Mouse (Mus musculus): ENCODE data around the gene Pfdn4.

Pfdn4 gene

DNA sequence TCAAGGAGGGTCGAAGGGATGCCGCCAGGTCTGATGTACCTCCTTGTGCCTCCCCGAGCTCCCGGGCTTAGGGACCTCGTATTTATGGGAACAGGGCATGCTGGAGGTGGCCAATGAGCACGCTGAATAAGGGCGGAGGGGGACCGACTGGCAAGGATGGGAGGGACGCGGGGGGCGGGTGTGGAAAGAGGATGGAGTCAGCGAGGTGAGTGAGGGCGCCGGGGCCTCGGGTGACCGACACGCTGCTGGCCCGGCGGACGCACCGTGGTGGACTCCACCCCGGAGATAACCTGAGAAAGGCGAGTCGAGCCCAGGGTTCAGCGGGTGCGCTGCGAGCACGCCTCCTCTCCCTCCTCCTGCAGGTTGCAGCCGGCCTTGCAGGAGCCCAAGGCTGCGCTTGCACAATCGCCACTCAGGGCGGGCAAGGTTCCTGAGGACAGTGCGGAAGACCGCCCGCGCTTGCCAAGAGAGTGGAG is 901 bp downstream of the Pfdn4 start, which contains the start of gene Cyp24a1:
Gene Cyp24a1 (minus strand): TSS at position 55 of the 476 bp plus-strand sequence.
- DNase-seq (ENCODE audit: low spot score): peak; percentile 66

DNA sequence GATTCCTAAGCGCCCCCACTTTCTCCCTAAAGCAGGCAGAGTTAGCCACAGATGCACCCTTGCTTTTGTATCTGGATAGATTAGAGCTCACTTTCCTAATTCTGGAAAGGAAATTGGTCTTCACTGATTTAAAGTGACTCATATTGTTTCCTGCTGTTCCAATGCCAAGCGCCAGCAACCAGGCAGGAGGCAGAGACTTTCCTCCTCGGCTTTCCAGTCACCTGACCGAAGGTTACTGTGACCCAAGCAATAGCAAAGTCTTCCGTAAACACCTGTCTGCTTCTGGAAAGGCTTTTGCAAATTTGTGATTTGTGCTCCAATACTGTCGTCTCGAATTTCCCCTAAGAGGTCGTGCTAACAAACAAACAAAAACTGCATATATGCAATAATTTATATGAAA is 1.8 kb downstream of the Pfdn4 start:
- DNase-seq (ENCODE audit: low spot score): no peak

DNA sequence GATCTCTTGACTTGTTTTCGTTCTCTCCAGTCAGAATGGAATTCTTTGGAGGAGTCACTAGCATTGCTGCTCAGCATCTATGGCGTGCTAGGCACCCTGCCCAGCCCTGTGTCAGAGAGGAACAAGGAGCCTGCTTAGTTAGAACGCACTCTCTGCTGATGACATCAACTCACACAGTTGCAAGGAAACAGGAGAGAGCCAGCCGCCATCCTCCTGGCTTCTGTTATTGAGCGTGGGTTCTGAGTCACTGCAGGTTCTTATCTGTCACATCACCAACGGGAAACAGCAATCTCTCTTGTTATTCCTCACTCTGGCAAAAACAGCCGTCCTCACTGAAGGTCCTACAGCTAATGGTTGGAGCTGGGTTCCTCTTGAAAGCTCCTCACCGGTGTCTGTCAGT is 7.1 kb downstream of the Pfdn4 start:
- DNase-seq (ENCODE audit: low spot score): no peak

DNA sequence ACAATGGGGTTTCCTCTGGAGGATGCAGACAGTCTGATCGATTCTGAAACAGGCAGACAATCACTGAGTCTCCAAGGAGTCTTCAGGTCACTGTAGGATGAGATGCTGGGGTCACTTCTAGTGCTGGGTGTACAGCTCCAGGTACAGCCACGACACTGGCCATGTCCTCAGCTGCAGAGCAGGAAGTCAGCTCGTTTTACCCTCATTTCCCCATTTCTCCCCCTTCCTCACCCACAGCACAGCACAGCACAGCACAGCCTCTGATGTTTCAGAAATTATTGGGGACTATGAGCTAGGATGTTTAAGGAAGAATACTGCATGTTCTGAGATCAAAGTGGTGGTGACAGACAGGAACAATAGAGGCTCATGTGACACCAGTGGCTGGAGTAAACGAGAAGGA is 7.8 kb downstream of the Pfdn4 start:
- no peak for DNase-seq (ENCODE audit: low spot score)

DNA sequence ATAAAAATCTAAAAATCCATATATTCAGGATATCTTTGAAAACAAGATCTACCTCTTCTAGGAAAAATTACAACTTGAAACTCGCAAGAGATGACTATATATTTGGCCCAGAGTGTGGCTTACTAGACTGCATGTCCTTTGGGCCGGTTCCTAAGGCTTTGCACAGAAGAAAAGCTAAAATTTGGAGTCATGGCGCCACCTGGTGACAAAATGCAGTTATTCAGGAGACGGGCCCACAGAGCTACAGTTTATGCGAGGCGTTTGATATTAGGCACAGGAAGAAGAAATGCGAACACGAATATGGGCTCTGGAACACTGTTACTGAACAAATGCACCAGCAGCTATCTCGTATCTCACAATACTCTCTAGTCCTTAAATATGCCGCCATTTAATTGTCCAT is 11.5 kb downstream of the Pfdn4 start:
- DNase-seq (ENCODE audit: low spot score): peak; percentile 83

DNA sequence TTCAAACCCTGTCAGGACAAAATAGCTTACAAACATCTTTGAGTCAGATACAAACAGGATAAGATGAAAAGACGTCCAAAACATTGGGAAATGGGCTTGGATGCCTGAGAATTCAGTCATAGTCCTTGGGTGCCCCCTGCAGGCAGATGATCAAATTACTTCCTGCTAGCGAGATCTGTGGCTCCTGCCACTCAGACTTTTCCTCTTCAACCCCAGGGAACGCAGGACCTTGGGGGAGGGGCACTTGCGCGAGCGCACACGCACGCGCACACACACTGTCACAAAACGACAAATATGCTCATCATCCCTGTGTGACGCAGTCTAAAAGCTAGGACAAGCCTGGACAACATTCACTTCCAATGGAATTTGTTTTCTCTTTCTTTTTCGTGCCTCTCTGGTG is 12.6 kb downstream of the Pfdn4 start:
- peak; percentile 89 for DNase-seq (ENCODE audit: low spot score)

DNA sequence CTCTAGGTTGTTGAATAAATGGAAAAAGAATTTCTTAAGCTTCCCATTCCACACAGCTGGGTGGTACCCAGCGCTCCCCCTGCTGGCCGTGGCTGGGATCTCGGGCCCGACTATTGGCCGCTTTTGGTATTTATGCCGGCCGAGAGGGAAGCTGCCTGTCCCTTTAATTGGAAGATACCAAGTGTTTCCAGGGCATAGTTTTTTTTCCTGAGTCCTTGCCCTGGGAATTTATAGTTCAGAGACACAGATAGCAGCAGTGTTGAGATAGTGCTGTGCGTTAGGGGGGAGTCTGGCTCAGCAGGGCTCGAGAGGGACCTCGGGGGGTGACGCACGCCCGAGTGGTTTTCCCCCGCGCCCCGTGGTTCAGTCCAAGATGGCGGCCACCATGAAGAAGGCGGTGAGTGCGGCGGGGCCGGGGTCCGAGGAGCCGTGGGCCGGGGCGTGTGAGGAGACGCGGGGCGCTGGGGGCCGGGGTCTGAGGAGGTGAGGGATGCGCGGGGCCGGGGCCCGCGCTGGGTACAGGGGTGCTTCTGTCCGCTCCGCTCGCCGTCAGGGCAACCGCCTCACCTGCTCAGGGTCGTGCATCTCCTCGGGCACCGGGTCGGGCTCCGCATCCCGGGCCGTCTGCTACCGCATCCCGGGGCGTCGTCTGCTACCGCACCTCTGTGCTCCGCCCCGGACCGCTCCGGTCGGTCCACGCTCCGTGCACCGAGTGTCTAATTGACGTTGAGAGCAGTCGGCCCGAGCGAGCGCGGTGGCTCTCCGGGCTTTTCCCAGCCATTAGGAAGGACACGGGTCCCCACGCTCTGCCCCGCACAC is 15.1 kb downstream of the Pfdn4 start:
- peak; percentile 90 for DNase-seq (ENCODE audit: low spot score)

DNA sequence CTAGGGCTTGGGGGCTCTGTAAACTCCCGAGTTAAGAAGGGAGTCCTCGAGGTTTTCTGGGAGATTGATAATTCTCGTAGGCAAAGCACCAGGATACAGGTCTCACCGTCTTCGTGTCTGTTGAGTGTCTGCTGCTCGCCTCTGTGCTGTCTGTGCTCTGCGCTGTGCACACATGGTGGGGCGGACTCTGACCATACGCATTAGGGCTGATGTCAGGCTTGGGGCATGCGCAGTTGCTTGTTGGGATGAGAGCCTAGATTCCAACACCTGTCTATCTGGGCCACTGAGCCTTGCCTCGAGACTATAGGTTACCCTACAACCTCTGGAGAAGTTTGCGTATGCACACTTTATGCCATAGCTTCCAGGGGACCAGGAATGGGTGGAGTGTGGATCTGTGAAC is 17.5 kb downstream of the Pfdn4 start:
- DNase-seq (ENCODE audit: low spot score): no peak

DNA sequence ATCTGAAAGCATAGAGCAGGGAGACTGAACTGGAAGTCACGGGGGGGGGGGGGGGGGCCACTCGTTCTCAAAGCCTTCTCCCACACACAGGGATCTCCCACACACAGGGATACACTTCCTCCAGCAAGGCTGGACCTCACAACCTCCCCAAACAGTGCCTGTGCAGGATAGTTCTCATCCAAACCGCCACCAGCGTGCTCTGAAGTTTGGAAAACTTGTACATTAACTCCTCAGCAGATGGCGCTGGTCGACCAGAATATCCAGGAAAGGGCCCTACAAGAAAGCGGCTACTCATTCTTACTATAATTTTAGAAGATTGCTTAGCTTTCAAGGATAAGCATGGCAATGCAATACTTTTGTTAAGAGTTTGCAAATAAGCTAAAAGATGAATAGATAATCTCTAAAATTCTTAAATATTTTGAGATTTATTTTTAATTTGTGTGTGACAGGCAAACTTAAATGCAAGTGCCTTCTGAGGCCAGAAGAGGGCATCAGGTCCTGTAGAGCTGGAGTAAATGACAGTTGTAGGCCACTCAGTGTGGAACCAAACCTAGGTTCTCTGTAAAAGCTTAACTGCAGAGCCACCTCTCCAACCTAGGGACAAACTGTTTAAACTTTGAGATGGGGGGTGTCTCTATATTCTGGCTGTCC is 24.2 kb downstream of the Pfdn4 start:
- peak; percentile 39 for DNase-seq (ENCODE audit: low spot score)

DNA sequence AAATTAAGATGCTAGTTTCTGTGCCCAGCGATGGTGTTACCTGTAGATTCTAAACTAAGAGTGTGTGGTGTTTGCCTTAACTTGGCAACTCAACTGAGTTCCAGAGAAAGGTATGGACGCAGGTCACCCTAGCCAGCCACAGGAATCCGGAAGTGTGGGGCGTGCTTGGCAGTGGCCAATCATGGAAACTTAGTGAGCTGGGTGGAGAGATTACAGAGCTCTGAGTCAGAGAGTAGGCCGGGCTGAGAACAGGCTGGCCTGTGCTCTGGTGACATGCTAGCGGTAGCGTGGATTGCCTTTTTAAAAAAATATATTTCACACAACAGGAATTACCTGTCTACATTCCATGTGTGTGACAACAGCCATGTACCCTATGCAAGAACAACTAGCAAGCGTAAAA is 30.3 kb downstream of the Pfdn4 start:
- DNase-seq (ENCODE audit: low spot score): peak; percentile 53

DNA sequence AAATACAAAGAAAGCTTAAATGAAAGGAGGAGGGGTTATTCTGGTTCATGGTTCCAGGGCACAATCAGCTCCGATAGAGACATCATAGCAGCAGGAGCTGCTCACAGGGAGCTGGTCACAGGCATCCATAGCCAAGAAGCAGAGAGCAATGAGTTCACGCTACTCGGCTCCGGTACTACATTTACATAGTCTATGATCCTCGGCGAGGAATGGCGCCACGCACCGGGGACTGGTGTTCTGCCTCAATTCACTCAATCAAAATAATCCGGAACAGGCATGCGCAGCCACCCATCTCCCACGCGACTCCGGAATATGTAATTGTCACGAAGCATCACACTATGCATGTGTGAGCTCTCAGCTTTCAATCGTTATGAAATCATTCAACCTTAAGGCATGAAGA is 31.8 kb downstream of the Pfdn4 start:
- no peak for DNase-seq (ENCODE audit: low spot score)

DNA sequence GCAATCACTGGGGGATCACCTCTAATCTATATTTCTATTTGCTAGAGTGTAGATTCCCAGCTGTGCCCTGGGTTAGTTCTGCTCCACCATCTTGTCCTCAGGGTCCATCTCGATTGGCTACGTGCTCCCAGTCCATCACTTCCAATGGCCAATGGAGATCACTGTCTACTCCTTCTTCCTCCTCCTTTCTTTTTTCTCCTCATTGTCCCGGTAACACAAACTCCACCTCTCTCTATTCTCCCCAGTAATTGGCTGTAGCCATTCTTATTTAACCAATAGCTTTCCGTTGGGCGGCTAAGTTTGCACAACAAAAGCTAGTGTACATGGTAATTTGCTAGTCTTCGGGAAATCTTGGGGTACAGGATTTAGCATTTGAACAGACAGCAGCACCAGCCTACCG is 33.5 kb downstream of the Pfdn4 start:
- no peak for DNase-seq (ENCODE audit: low spot score)

DNA sequence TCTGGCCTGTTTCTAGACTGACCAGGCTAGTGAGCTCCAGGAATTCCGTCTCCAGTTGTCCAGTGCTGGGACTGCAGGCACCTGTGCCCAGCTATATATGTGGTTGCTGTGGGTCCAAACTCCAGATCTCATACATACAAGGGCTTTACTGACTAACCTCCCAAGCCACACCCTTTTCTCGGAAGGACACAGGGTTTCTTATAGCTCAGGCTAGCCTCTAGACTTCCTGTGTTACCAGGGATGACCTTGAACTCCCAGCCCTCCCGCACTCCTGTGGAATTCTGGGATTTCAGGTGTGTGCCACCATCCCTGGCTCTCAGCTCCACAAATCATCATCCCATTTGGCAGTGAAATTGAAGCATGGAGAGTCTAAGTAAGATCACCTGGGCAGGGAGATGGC is 34.0 kb downstream of the Pfdn4 start:
- no peak for DNase-seq (ENCODE audit: low spot score)

DNA sequence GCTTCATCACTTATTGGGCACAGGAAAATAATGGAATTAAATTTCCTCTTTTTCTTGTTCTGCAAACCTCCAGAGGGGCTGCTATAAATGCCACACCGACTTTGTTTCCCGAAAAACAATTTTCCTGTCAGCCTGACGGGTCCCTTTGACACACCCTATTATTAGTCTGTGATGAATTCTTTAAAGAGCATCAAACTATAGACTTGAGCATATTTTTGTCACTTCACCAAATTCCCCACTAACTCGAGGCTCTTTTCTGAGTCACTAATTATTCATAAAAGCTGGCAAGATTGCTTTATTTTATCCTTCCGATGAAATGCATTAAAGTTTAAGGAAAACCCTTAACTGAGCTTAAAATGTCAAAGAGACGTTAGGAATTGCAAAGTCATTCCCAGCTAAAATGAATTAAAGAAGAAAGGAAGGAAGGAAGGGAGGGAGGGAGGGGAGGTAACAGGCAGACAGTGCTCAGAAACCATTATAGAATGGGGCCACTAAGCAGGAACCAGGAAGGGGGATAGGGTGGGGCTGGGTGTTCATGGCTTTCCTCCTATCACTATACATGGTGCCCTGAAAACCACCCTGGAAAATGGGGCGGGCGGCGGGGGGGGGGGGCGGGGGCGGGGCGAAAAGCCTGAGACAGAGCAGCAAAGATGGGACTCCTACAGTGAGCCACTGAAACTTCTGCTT is 38.0 kb downstream of the Pfdn4 start:
- no peak for DNase-seq (ENCODE audit: low spot score)

DNA sequence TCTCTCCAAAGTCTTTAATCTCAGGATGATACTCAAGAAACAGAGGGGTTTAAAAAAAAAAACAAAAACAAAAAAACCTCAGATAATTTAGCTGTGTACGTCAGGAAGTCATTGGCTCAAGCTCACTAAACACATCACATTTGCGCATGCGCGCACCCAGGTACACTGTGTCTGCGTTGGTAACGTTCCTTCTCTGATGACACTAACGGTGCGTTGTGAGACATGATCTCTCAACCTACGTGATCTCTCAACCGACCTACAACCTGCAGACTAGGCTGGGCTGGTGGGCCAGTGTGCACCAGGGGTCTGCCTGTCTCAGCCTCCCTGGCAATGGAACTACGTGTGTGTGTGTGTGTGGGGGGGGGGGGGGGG is 38.6 kb downstream of the Pfdn4 start:
- DNase-seq (ENCODE audit: low spot score): no peak

DNA sequence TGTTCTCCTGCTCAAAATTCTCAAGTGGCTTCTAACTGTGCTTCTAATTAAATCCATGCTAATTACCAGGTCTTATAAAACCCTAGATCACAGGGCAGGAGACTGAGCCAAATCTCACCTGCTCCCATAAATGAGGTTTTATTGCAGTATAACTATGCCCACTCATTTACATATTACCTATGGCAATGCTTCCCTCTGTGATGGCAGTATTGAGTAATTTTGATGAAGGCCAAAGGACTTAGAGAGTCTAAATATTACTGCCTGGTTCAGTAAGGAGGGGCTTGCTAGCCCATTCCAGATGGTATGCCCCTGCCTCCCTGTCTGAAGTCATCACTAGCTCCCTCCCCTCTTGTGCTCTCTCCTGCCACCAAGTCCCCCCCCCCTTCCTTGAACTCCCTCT is 39.6 kb downstream of the Pfdn4 start:
- DNase-seq (ENCODE audit: low spot score): no peak

DNA sequence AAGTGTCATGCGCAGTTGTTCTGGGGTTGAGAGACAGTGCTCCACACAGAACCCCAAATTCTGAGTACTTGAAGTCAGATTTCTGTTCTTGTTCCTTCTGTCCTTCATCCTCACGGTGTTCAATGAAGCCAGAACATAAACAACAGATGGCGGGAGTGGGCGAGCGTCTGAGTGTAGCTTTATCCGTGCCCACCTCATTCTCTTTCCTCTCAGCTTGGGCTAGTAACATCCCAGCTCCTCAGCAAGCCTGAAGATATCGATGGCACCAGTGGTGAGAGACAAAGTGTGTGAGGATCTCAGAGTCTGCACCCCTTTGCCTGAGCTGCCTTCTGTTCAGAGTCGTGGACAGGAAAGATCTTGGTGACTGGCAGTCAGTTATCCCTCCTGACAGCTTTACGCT is 43.0 kb downstream of the Pfdn4 start:
- no peak for DNase-seq (ENCODE audit: low spot score)

DNA sequence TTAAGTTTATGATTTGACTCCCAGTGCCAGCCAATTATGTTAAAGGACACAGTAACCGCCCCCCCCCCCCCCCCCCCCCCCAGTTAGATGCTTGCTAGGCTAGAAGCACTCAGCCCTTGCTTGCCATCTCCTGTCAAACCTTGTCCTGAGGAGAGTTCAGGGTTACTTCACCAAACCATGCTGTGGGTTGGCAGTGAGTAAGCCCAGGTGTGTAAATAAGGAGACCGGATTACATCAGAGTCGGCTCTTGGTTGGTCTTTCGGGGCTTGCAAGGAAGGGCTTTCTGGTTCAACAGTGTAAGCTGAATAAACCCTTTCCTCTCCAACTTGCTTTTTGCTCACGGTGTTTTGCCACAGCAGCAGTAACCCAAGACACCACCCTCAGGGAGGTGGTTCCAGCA is 47.4 kb downstream of the Pfdn4 start:
- DNase-seq (ENCODE audit: low spot score): peak; percentile 5

DNA sequence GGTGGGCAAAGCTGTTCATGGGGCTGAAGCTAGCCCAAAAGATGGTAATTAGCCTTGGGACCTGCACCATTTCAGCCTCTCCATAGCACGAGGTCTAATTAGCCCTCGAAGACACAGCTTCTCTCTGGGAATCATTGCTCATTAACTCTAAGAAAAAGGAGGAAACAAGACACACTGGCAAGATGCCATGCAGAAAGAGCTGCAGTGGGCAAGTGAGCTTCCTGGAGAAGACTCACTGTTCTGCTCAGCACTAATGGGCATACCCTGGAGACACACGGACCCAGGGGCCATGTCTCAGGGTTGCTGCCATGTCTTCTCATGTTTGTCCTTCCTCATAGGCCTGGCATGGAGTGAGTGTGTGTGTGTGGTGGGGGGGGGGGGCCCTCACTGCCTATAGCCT is 47.9 kb downstream of the Pfdn4 start:
- no peak for DNase-seq (ENCODE audit: low spot score)

DNA sequence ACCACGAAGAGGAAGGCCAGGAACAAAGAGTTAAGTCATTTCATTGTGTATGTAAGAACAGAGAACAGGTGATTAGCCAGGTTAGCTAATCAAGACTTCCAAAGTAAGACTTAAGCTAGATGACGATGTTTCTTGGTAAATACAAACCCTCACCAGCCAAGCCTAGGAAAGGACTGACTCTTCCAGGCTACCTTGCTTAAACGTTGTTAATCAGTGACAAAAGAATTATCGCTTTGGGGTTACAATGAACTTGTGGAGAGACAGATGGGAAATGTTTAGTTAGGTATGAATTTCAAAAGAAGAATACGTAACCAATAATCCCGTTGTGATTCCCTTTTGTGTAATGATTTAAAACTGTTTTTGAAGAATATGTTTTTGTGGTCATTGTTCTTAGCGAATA is 48.7 kb downstream of the Pfdn4 start:
- DNase-seq (ENCODE audit: low spot score): no peak

DNA sequence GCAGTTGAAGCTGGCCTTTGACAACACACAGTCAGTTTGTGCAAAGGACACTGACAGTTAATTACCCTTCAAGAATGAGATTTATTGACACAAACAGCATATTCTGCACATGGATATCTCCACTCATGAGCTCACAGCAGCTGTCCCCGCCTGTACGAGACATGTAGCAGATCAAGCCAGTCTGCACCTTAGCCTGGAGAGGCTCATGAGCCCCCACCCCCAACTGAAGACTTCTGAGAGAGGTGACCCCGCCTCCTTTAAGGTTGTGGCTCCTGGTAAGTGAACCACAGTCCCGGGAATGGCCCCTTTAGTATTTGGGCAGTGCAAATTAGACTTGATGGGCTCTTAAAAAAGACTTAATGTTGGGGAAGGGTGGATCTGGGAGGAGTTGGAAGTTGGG is 49.5 kb downstream of the Pfdn4 start:
- no peak for DNase-seq (ENCODE audit: low spot score)

DNA sequence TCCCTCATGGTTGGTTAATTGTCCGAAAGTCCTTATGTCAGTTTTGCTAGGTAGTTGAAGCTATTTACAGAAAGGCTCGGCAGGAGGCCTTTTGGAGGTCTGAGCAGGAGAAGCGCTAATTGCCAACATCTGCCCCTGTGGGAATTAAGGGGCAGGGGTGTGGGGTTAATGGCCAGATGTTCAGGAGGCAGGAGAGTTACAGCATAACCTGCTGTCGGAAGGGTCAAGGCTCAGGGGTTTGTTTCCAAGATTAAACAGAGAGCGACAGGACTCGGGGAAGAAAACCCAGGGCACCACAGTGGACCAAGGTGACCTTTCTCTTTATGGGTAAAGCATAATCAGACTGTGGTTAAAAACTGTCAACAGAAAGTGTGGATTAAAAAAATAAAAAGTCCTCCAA is 51.3 kb downstream of the Pfdn4 start:
- DNase-seq (ENCODE audit: low spot score): no peak

DNA sequence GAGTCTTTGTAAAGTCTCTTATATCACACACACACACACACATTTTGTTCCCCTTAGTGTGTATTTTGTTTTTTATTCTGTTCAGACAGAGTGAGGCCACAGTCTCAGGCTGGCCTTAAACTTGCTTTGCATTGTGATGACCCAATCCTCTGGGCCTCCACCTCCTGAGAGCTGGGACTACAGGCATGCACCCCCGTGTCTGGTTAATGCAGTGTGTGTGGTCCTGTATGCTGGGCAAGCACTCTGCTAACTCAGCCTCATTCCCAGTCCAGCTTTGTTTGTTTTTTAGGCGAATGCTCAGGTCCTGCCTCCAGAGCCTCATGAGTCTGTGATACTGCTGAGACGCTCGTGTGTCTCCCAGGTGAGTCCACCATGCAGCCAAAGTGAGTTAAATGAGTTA is 51.8 kb downstream of the Pfdn4 start:
- DNase-seq (ENCODE audit: low spot score): no peak

All from lung, postnatal 25 days (tissue).